Mouse (Mus musculus) heart, adult 11 months (tissue): Measurements from ENCODE around the gene Ubr3.

ENCODE experiments used
- DNase-seq: peaks from one replicate; pipeline ENCODE4 v3.0.0; 2022

The Ubr3 gene

GRCm38 (mm10) chr2:69912801-69913200 lies 15.8 kb downstream of the Ubr3 start:
- no peak for DNase-seq

GRCm38 (mm10) chr2:69917301-69917700 lies 20.3 kb downstream of the Ubr3 start:
- peak; percentile 55 for DNase-seq

DNA sequence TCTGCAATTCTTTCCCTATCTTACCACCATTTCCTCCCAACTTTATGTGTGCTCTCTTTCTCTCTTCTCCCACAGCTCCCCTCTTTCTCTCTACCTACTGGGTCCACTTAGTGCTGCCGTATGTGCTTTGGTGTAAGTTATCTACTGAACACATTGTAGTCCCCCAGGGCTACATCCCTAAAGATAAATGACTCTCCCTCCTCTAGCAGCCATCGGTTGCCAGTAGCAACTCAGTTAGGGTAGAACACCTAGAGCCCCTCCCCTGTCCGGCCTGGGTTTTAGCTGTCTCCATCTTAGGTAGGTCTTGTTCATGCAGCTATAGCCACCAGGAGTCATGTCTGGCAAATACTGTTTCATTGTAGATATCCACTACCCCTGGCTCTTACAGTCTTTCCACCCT lies 27.9 kb downstream of the Ubr3 start:
- DNase-seq: no peak

DNA sequence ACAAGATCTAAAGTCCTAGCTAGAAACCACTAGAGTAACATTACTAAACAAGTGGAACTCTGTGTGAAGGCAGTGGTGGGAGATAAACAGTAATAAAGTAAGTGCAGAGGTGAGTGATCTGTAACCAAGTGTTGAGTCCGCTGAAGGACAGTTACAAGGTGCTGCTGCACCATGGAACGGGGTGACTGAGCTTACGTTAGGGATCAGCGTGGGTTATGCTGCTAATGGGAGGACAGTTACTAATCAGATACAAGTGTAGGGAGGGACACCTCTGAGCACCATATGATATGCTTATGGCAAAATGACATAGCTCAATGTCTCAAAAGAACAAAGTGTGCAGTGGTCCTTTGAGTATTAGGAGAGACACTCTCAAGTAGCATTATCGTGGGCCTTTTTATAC lies 39.3 kb downstream of the Ubr3 start:
- no peak for DNase-seq

DNA sequence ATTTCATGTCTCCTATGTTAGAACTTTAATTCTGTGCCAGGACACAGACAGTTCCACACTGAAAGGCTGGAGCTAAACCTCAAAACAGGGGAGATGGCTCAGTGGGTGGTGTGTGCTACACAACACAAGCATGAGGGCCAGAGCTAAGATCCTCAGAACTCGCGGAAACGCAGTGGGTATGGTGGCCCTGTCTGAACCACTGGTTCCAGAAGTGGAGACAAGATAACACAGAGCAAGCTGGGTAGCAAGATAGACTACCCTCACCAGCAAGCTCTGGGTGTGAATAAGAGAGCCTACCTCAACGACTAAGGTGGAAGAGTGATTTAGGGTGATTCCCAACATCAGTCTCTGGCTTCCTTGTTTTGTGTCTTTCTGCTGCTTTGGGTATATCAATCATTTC lies 42.2 kb downstream of the Ubr3 start:
- no peak for DNase-seq

GRCm38 (mm10) chr2:69939649-69940048 lies 42.6 kb downstream of the Ubr3 start:
- peak; percentile 69 for DNase-seq

DNA sequence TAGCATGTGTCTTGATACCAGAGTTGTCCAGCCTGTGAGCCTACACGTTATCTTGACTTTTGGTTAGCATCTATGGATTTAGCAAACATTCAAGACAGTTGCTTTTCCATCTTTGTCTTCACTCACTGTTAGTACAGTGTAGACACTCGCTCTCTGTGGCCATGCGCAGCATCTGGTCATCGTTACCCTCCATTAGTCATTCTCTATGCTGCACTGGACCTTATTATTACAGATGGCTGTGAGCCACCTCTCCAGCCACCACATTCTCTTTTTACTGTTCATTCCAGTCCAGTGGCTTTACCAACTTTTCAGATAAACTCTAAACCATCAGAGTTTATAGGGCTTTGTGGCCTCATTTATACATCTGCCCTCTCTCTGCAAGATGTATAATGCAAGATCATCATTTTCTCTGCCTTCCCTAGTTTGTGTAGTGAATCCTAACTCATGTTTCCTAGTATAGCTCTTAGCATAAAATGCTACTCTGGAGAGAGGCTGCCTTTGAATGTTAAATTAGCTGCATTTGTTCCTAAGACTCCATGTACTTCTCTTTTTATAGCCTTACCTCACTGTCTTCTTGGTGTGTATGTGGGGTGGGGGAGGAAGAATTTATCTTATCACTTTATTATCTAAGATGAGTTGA lies 44.5 kb downstream of the Ubr3 start:
- peak; percentile 19 for DNase-seq

- peak; percentile 77 for DNase-seq
Measured at GRCm38 (mm10) chr2:69952849-69953248, 55.8 kb downstream of the Ubr3 start.

GRCm38 (mm10) chr2:69955635-69956034 lies 58.6 kb downstream of the Ubr3 start:
- DNase-seq: no peak

- no peak for DNase-seq
Measured at GRCm38 (mm10) chr2:69957622-69958021, 60.6 kb downstream of the Ubr3 start.

- no peak for DNase-seq
Measured at GRCm38 (mm10) chr2:69974896-69975295, 77.8 kb downstream of the Ubr3 start.

DNA sequence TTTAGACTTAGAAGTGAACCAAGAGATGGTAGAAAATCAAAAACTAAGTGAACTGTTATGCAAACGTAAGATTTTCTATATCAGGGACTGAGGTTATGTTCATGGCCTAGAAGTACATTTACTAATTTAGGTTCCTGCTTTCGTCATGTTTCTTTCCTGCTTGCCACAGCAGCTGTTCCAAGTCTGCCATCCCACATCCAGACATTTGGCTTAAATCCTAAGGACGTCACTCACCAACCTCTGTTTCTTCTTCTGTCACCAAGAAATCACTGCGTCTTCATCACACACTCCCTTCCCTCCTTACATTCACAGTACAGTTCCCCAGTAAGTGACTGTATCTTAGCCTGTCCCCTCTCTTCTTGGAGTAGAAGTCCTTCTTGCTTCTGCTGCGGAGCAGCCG lies 92.2 kb downstream of the Ubr3 start:
- no peak for DNase-seq

DNA sequence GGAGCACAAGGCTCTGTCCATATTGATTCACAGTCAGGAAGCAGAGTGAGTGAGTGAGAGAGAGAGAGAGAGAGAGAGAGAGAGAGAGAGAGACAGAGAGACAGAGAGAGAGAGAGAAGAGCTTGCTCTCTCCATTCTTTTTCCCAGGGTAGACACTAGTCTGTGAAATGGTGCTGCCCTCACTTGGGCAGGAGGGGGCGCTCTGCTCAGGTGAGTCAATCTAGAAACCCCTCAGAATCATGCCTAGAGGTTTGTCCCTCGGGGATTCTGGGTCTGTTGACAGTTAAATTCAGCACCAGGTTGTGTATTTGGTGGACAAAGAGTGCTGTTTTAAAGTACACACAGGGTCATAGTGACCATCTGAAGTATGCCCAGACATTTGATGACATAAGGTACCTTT lies 93.6 kb downstream of the Ubr3 start:
- DNase-seq: no peak

DNA sequence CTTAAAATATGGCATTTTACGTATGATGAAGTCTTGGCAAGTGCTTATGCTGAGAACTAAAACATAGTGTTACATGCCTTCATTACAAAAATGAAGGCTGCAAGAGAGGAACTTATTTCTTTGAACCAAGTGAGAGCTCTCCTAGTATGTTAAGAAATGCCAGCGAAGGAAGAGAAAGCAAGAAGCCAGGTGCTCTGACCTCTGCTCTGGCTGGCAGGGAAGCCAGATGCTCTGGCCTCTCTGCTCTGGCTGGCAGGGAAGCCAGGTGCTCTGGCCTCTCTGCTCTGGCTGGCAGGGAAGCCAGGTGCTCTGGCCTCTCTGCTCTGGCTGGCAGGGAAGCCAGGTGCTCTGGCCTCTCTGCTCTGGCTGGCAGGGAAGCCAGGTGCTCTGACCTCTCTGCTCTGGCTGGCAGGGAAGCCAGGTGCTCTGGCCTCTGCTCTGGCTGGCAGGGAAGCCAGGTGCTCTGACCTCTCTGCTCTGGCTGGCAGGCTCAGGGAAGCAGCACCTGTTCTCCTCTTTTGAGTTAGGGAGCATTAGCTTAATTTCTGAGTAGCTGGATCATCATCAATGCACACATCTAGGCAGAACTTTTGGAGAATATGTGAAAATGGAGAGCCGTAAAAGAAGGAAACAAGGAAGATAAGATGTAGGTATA lies 97.2 kb downstream of the Ubr3 start:
- DNase-seq: peak; percentile 68

- no peak for DNase-seq
Measured at GRCm38 (mm10) chr2:69994779-69995178, 97.7 kb downstream of the Ubr3 start.

DNA sequence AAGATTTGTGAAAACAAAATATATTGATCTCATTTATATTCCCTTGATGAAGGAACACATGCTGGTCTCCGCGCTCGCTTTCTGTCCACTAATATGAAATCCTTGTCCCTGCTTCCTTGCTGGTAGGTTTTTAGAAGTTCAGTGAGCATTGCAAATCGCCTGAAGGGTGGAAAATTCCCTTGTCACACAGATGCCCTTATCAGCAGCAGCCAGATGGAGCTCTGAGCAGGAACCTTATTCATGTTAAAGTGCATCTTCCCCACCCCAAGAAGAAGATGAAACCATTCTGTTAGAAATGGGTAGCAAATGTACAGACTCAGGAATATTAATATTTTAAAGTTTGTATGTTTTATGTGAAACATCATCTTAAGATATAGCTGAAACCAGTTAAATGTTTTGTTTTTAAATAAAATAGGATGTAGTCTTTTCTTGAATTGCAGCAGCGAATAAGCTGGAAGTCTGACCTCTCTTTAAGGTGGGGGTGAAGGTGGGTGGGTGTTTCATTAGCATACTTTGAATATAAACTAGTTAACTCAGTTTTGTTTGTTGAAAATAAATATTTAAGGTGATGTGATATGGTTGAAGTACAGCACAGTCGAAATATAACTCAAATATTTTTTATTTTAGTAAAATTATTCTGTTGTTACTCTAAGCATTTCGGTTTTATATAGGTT lies 102.2 kb downstream of the Ubr3 start:
- no peak for DNase-seq

DNA sequence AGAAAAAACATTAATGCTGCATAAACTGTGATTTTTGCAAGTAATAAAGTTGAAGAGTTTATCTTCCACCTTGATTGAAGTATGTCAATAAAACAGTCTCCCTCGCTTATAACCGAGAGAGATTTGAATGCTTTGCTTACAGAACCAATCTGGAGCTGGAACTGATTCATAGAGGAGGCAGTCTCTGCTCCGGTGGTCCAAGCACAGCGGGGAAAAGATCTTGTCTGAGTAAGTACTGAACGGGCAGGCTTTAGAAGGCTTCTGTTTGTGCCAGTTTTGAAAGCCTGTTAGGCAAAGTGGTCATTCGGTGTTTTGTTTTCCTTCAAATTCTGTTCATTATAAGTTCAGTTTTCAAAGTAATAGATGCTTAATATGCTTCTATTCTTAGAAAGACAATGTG lies 103.3 kb downstream of the Ubr3 start:
- no peak for DNase-seq

- no peak for DNase-seq
Measured at GRCm38 (mm10) chr2:70006492-70006891, 109.4 kb downstream of the Ubr3 start.

GRCm38 (mm10) chr2:70012941-70013340 lies 115.9 kb downstream of the Ubr3 start:
- no peak for DNase-seq

- DNase-seq: peak; percentile 82
Measured at GRCm38 (mm10) chr2:70018236-70018635, 121.2 kb downstream of the Ubr3 start.

GRCm38 (mm10) chr2:70024454-70024853 lies 127.4 kb downstream of the Ubr3 start:
- DNase-seq: peak; percentile 16

- DNase-seq: peak; percentile 35
Measured at GRCm38 (mm10) chr2:70025711-70026110, 128.7 kb downstream of the Ubr3 start.

- peak; percentile 81 for DNase-seq
Measured at GRCm38 (mm10) chr2:70031472-70031871, 134.4 kb downstream of the Ubr3 start.

DNA sequence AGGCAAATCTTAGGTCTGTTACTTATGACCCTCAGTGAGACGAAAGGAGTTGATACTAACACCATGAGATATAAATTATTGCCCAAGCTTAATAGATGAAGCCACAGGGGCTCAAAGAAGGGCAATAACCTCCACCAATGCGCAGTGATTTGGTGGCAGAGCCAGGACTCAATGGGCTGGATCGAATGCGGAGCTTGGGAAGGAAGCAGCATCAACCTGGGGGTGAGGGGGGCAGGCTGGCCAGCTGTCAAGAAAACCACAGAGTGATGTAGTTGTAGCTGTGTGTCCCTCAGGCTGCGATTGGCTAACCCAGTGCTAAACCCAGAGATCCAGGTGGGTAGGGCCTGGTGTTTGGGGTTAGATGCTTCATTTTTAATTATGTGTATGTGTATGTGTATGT lies 137.8 kb downstream of the Ubr3 start:
- peak; percentile 78 for DNase-seq
